Mouse (Mus musculus): ENCODE data around the gene Brpf3. TPM values are rescaled to one million over a fixed set of nuclear protein-coding genes. Genes with fewer than 3 reads are reported as not detected.
"Not testable (repeated sequence)": the region's sequence is repeated elsewhere in the genome, so short reads cannot be mapped to it uniquely, and the experiment has no call there.

The Brpf3 gene
- total RNA-seq, 2 experiments from 2014 or later = 14.9 to 18.1 TPM

GRCm38 (mm10) chr17:28799291-28800160, 1.4 kb upstream of the Brpf3 start:
- no peak for DNase-seq

GRCm38 (mm10) chr17:28800281-28800670, 614 bp upstream of the Brpf3 start:
- DNase-seq = no peak

- peak; percentile 100 for DNase-seq
These were observed 650 bp downstream of the Brpf3 start for GRCm38 (mm10) chr17:28801474-28802005.

- DNase-seq = peak; percentile 35
These were observed 1.2 kb downstream of the Brpf3 start for GRCm38 (mm10) chr17:28802006-28802481.

- DNase-seq = no peak
These were observed 2.4 kb downstream of the Brpf3 start for GRCm38 (mm10) chr17:28803316-28803715.

GRCm38 (mm10) chr17:28804973-28805372, 4.1 kb downstream of the Brpf3 start:
- no peak for DNase-seq

GRCm38 (mm10) chr17:28806770-28807169, 5.9 kb downstream of the Brpf3 start:
- DNase-seq = no peak

GRCm38 (mm10) chr17:28808714-28809113, 7.8 kb downstream of the Brpf3 start:
- no peak for DNase-seq

GRCm38 (mm10) chr17:28809175-28809831, 8.4 kb downstream of the Brpf3 start:
- no peak for DNase-seq

- no peak for DNase-seq
These were observed 11.5 kb downstream of the Brpf3 start for GRCm38 (mm10) chr17:28812345-28812744.

- DNase-seq = no peak
These were observed 13.7 kb downstream of the Brpf3 start for GRCm38 (mm10) chr17:28814529-28815097.

GRCm38 (mm10) chr17:28815384-28816004, 14.6 kb downstream of the Brpf3 start:
- DNase-seq = no peak

GRCm38 (mm10) chr17:28816326-28816725, 15.4 kb downstream of the Brpf3 start:
- not testable (repeated sequence) for DNase-seq

- DNase-seq = no peak
These were observed 16.3 kb downstream of the Brpf3 start for GRCm38 (mm10) chr17:28816875-28817811.

- DNase-seq = no peak
These were observed 19.3 kb downstream of the Brpf3 start for GRCm38 (mm10) chr17:28820189-28820588.

- no peak for DNase-seq
These were observed 22.3 kb downstream of the Brpf3 start for GRCm38 (mm10) chr17:28823004-28823745.

GRCm38 (mm10) chr17:28823749-28824148, 22.9 kb downstream of the Brpf3 start:
- no peak for DNase-seq

GRCm38 (mm10) chr17:28824896-28825295, 24.0 kb downstream of the Brpf3 start:
- DNase-seq = no peak

- DNase-seq = no peak
These were observed 24.6 kb downstream of the Brpf3 start for GRCm38 (mm10) chr17:28825359-28826041.

Measured in gastrocnemius, postnatal 10 days (tissue).